Mouse (Mus musculus) liver, adult 2 months (tissue): Measurements from ENCODE around the gene Zc3h12a. TPM values are rescaled to one million over a fixed set of nuclear protein-coding genes. Genes with fewer than 3 reads are reported as not detected.

Source experiments
- DNase-seq: peaks from one replicate; pipeline ENCODE4 v3.0.0-alpha.2; 2011; ENCODE audit warnings: low read depth, low spot score; ENCODE audit errors: extremely low read depth
- H3K27ac ChIP-seq: fragments of 200-500 bp; replicated peaks from 2 replicates; pipeline ENCODE4 v1.5.1; 2012; ENCODE audit warnings: low read depth, mild to moderate bottlenecking, control low read depth, inconsistent platforms, low read length; ENCODE audit not compliant: insufficient read depth
- H3K27me3 ChIP-seq: fragments of 200-500 bp; 2 replicates; pipeline ENCODE4 v1.6.1; 2012; ENCODE audit warnings: mild to moderate bottlenecking, moderate library complexity, low read length, inconsistent platforms; ENCODE audit not compliant: control insufficient read depth, insufficient read depth
- H3K36me3 ChIP-seq: fragments of 200-500 bp; 2 replicates; pipeline ENCODE4 v1.6.1; 2012; ENCODE audit warnings: low read length, inconsistent platforms; ENCODE audit not compliant: control insufficient read depth, insufficient read depth
- H3K4me1 ChIP-seq: fragments of 200-500 bp; 2 replicates; pipeline ENCODE4 v1.6.1; 2011; ENCODE audit warnings: low read length; ENCODE audit not compliant: control insufficient read depth, insufficient read depth
- H3K4me3 ChIP-seq: fragments of 200-500 bp; 2 replicates; pipeline ENCODE4 v1.5.1; 2011; ENCODE audit warnings: low read depth, mild to moderate bottlenecking, control low read depth, low read length, moderate library complexity; ENCODE audit not compliant: insufficient read depth
- H3K79me2 ChIP-seq: fragments of 200-500 bp; 2 replicates; pipeline ENCODE4 v1.6.1; 2012; ENCODE audit warnings: inconsistent platforms, mild to moderate bottlenecking, low read length, moderate library complexity; ENCODE audit not compliant: control insufficient read depth, insufficient read depth
- H3K9ac ChIP-seq: fragments of 200-500 bp; 2 replicates; pipeline ENCODE4 v1.6.1; 2012; ENCODE audit warnings: low read depth, mild to moderate bottlenecking, control low read depth, inconsistent platforms, low read length
- CTCF ChIP-seq: fragments of 200-500 bp; IDR thresholded peaks from 2 replicates; pipeline ENCODE4 v1.5.1; 2011; ENCODE audit warnings: low read depth, low read length, control low read depth
- POLR2A ChIP-seq: fragments of 200-500 bp; IDR thresholded peaks from 2 replicates; pipeline ENCODE4 v1.6.1; 2011; ENCODE audit warnings: low read length, control low read depth; ENCODE audit not compliant: insufficient read depth; ENCODE audit errors: extremely low read depth
- WGBS: fragments of 180-500 bp; shearing (Covaris S2); methylation state at CpG from one replicate; pipeline ENCODE4 v1.1.7; 2018; 5-methylcytosine and 5-hydroxymethylcytosine counted together
- polyA plus RNA-seq: library from polyadenylated mRNA; depleted of rRNA; stranded (reverse); fragments of >200 nt; gene quantifications from 2 replicates; pipeline ENCODE4 v1.2.3, GENCODE M21; 2012
- total RNA-seq: library from RNA; depleted of rRNA; stranded (reverse); fragments of >200 nt; gene quantifications from 2 replicates; pipeline ENCODE4 v1.2.3, GENCODE M21; 2014

Zc3h12a gene
- total and polyA plus RNA-seq, 2 experiments: 0.74 to 3.0 TPM

DNA sequence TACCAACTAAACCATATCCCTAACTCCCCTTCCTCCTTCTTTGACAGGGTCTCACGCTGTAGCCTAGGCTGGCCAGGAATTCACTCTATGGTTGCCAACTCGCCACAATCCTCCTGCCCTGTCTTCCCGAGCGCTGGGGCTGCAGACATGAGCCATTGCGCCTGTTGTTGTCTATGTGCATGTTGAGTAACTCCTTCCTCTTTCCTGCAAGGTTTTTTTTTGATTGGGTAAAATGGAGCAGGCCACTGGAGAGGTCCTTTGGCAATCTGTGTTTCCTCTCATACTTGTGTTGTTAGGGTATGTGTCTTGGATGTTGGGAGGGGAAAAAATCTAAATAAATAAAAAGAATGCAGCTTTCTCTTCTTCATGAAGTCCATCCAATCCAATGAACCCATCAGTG lies 16.6 kb upstream of the Zc3h12a start:
- TF ChIP-seq CTCF (no peak), POLR2A (no peak)
- H3K27me3 ChIP-seq: peaks cover 2% of the 10 kb centered on the region; the same call in 1 of the 2 replicates
- H3K9ac ChIP-seq: no peak overlapping the region
- 74% methylated on average over 5 of the region's 5 CpGs for WGBS
- H3K27ac ChIP-seq: no peak overlapping the region
- no peaks in the 10 kb centered on the region for H3K79me2 ChIP-seq
- no peaks in the 10 kb centered on the region for H3K36me3 ChIP-seq
- no peaks in the 10 kb centered on the region for H3K4me1 ChIP-seq
- H3K4me3 ChIP-seq: no peak overlapping the region
- DNase-seq: no peak

DNA sequence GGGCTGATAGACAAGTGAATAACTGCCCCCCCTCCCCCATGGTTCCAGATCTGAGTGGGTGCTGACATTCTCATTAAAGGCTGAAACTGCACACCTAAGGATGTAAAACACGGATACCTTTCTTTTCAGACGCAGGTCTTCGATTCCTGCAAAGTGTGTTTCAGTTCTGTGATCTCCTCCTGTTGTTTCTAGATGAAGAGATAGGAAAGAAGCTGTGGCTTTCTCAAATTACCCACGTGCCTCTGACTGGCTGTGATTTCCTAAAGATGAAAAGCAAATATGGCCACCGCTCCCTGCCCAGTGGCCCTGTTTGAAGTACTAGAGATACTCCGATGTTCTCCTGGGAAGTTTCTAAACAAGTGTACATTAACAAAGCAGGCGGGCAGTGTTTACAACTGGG lies 10.7 kb upstream of the Zc3h12a start:
- Histone ChIP-seq H3K36me3 (no peaks in the 10 kb centered on the region), H3K4me3 (no peak overlapping the region), H3K27me3 (no peaks in the 10 kb centered on the region), H3K27ac (no peak overlapping the region), H3K4me1 (no peaks in the 10 kb centered on the region), H3K9ac (no peak overlapping the region), H3K79me2 (no peaks in the 10 kb centered on the region)
- 37% methylated on average over 7 of the region's 7 CpGs for WGBS
- TF ChIP-seq CTCF: no peak
- TF ChIP-seq POLR2A: no peak
- no peak for DNase-seq

GRCm38 (mm10) chr4:125136303-125136888 lies 8.8 kb upstream of the Zc3h12a start:
- Histone ChIP-seq H3K4me3 (no peak overlapping the region), H3K79me2 (no peaks in the 10 kb centered on the region), H3K36me3 (no peaks in the 10 kb centered on the region), H3K4me1 (no peaks in the 10 kb centered on the region), H3K27me3 (no peaks in the 10 kb centered on the region), H3K27ac (no peak overlapping the region), H3K9ac (no peak overlapping the region)
- TF ChIP-seq POLR2A (no peak), CTCF (no peak)
- no peak for DNase-seq
- WGBS: 65% methylated on average over 12 of the region's 12 CpGs

GRCm38 (mm10) chr4:125135076-125135855 lies 7.6 kb upstream of the Zc3h12a start:
- Histone ChIP-seq H3K27ac (no peak overlapping the region), H3K36me3 (no peaks in the 10 kb centered on the region), H3K79me2 (no peaks in the 10 kb centered on the region), H3K27me3 (no peaks in the 10 kb centered on the region), H3K9ac (no peak overlapping the region), H3K4me1 (no peaks in the 10 kb centered on the region), H3K4me3 (no peak overlapping the region)
- DNase-seq: no peak
- WGBS: 70% methylated on average over 10 of the region's 10 CpGs
- TF ChIP-seq POLR2A (no peak), CTCF (no peak)

DNA sequence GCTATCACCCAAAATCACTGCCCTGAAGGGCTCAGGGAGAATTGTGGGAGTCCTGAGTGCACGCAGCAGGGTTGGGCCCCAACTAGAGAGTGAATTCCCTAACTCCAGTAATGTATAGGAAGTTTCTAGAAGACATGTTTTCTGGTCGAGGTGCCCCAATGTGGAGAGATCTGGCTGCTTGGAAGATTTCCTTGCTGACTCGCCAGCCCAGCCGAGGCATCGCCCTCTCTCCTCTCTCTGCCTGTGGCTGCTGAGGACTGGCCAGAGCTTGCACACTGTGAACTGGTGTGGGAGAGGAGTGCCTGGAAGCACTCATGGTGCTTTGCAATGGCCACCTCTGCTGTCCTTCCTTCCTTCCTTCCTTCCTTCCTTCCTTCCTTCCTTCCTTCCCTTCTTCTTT lies 7.0 kb upstream of the Zc3h12a start:
- Histone ChIP-seq H3K79me2 (no peaks in the 10 kb centered on the region), H3K27me3 (no peaks in the 10 kb centered on the region), H3K27ac (no peak overlapping the region), H3K4me1 (no peaks in the 10 kb centered on the region), H3K4me3 (no peak overlapping the region), H3K36me3 (no peaks in the 10 kb centered on the region), H3K9ac (no peak overlapping the region)
- TF ChIP-seq CTCF: no peak
- TF ChIP-seq POLR2A: no peak
- DNase-seq: no peak
- 85% methylated on average over 5 of the region's 5 CpGs for WGBS

GRCm38 (mm10) chr4:125134192-125134591 lies 6.6 kb upstream of the Zc3h12a start:
- no peak overlapping the region for H3K27ac ChIP-seq

More at GRCm38 (mm10) chr4:125134192-125134591, 6.6 kb upstream of the Zc3h12a start:
- Histone ChIP-seq H3K79me2 (no peaks in the 10 kb centered on the region), H3K4me3 (no peak overlapping the region), H3K4me1 (no peaks in the 10 kb centered on the region), H3K27me3 (no peaks in the 10 kb centered on the region), H3K9ac (no peak overlapping the region), H3K36me3 (no peaks in the 10 kb centered on the region)
- no peak for DNase-seq
- TF ChIP-seq CTCF (no peak), POLR2A (no peak)
- WGBS: 91% methylated on average over 4 of the region's 4 CpGs
